Mouse (Mus musculus): ENCODE results near the gene Pfn3. TPM values are rescaled to one million over a fixed set of nuclear protein-coding genes. Genes with fewer than 3 reads are reported as not detected.

Pfn3 gene
- polyA plus RNA-seq, 1 experiment from 2014 or later = not detected

DNA sequence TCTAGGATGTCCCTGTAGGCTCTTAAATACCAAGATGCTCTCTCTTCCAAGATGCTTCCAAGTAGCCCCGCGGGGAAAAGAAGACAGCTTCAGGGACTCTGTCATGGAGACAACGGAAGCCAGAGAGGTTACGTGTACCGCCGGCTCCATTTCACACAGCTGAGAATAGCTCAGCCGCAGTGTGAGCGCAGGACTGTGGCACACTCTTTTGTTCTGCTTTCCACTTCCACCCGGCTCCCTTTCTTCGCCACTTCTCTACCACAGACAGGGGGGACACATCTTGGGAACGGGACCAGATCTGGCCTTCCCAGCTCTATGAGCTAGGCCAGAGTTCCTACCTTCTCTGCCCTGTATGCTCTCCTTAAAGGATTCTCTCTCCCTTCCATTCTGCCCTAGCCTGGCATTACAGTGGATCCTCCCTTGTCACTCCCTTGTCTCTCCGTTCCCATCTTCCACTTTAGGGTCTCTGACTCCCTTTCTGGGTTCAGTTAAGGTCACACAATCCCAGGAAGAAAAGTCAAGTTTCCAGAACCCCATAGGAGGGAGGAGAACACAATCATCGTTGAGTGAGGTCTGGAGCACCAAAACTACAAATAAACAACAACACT lies 9.1 kb downstream of the Pfn3 start:
- no peak overlapping the region for H3K4me3 ChIP-seq (ENCODE audit: low read depth, low read length)
- no peaks in the 10 kb centered on the region for H3K9me3 ChIP-seq (ENCODE audit: control insufficient read depth, low read length)
- no peak for DNase-seq (ENCODE audit: low spot score)
- ATAC-seq (ENCODE audit: insufficient read depth, low FRiP score, low TSS enrichment) = no peak
- H3K4me1 ChIP-seq (ENCODE audit: control insufficient read depth, insufficient read depth, low read length) = no peaks in the 10 kb centered on the region
- H3K9ac ChIP-seq (ENCODE audit: low read length) = peak overlapping the region; percentile 47
- H3K4me2 ChIP-seq (ENCODE audit: low read depth) = no peak overlapping the region
- H3K27me3 ChIP-seq (ENCODE audit: control insufficient read depth, insufficient read depth, low read length) = no peaks in the 10 kb centered on the region
- H3K27ac ChIP-seq (ENCODE audit: low read depth, low read length) = peak overlapping the region; percentile 49; the same call in 1 of the 2 replicates
- WGBS = 69% methylated on average over 13 of the region's 13 CpGs
- H3K36me3 ChIP-seq (ENCODE audit: control insufficient read depth, insufficient read depth, low read length) = no peaks in the 10 kb centered on the region

DNA sequence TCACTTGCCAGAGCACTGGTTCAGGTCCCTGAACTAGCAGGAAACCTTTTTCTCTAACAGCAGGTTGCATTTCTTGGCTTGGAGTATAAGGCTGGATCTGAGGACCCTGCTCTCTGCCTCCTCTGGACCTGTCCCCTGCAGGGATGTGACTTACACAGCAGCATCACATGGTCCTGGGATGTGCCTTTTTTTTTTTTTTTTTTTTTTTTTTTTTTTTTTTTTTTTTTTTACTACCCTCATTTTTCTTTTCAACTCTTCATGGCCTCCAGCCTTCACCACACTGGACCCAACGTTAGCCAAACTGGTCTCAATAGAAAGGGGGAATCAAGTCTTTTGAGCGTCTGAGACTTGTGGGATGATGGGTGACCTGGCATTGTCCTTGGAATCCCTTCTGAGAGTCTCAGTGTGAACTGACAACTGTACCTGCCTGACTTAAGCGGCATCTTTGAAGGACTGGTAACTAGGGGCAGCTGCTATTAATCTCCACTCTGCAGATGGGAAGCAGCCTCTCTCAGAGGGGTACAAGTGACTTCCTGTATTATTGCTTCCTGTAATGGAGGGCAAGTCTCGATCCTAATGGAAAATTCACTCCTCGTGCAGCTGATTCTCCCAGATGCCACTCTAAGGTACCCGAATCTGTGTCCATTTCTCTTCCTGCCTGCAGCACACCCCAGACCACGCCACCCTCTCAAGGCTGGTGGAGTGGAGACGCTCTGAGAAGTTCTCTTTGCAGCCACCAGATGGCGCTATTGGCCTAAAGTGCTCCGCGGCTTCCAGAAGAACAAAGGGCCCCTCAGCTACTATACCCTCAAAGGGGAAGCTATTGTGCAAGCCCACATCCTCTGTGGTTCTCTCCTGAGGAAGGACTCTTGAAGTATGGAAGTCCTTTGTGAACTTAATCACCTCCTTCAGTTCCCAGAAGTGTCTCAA lies 9.9 kb downstream of the Pfn3 start:
- WGBS = 15% methylated on average over 11 of the region's 11 CpGs
- Histone ChIP-seq H3K9me3 (ENCODE audit: control insufficient read depth, low read length) (no peaks in the 10 kb centered on the region), H3K4me1 (ENCODE audit: control insufficient read depth, insufficient read depth, low read length) (no peaks in the 10 kb centered on the region), H3K36me3 (ENCODE audit: control insufficient read depth, insufficient read depth, low read length) (no peaks in the 10 kb centered on the region), H3K4me3 (ENCODE audit: low read depth, low read length) (no peak overlapping the region), H3K9ac (ENCODE audit: low read length) (peak overlapping the region; percentile 47), H3K27ac (ENCODE audit: low read depth, low read length) (peak overlapping the region; percentile 49; the same call in 1 of the 2 replicates), H3K27me3 (ENCODE audit: control insufficient read depth, insufficient read depth, low read length) (no peaks in the 10 kb centered on the region), H3K4me2 (ENCODE audit: low read depth) (no peak overlapping the region)
- ATAC-seq (ENCODE audit: insufficient read depth, low FRiP score, low TSS enrichment) (peak; percentile 63), DNase-seq (ENCODE audit: low spot score) (peak; percentile 89)

DNA sequence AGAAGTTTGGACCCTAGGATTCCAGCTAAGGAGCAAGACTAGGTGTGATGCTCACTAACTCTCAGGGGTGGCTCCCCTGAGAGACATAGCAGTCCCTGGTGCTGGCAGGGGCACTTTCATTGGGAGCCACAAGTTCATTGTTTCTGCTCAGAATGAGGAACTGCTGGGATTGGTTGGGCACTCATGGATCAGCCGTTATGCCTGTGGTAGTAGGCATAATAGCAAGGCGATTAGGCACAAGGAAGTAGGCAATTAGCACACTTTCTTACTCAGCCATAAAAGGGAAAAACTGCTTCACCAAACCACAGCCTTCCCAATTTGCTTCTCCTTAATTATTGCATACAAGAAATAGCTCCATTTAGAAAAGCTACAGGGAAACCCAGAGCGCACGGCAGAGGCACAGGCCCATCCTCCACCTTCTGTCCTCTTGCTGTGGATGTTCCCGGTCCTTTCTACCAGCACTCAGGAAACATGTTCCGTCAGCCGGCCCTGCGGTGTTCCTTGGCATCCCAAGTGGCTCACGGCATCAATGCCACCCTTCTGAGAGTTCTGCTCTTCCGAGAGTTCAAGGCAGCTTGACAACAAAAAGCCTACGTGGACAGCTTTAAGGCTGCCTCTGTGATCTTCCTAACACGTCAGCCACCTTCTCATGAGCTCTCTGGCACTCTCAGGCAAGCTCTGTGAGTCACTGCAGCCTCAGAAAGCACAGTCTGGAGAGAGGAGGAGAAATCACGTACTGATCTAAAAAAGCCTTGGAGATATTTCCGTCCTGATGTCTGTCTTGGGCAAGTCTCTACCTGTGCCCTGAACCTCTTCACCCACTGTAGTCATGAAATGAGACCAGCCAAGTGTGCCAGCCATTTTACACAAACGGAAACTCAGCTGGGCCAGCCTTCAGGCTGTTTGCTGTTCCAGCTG lies 10.8 kb downstream of the Pfn3 start:
- Histone ChIP-seq H3K36me3 (ENCODE audit: control insufficient read depth, insufficient read depth, low read length) (no peaks in the 10 kb centered on the region), H3K27me3 (ENCODE audit: control insufficient read depth, insufficient read depth, low read length) (no peaks in the 10 kb centered on the region), H3K9me3 (ENCODE audit: control insufficient read depth, low read length) (no peaks in the 10 kb centered on the region), H3K9ac (ENCODE audit: low read length) (no peak overlapping the region), H3K4me3 (ENCODE audit: low read depth, low read length) (no peak overlapping the region), H3K4me2 (ENCODE audit: low read depth) (no peak overlapping the region), H3K27ac (ENCODE audit: low read depth, low read length) (no peak overlapping the region), H3K4me1 (ENCODE audit: control insufficient read depth, insufficient read depth, low read length) (no peaks in the 10 kb centered on the region)
- WGBS = 65% methylated on average over 15 of the region's 15 CpGs
- DNase-seq (ENCODE audit: low spot score) (no peak), ATAC-seq (ENCODE audit: insufficient read depth, low FRiP score, low TSS enrichment) (no peak)

DNA sequence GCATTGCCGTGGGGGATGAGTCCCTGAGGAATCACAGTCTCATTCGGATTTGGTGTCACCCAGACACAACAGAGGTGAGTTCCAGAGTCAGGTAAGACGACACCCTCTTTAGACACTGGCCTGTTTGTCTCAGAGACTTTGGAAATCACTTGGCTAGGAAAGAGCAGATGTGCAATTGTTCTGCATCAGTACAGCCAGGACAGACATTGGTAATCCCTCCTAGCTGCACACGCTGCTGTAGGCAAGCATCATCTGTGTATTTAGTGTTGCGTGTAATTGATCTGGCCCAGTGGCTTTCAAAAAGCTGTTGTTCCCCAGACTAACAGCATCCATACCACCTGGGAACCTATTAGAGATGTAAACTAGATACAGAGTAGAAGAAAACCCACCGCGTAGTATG lies 11.8 kb downstream of the Pfn3 start:
- 74% methylated on average over 7 of the region's 7 CpGs for WGBS
- Histone ChIP-seq H3K9ac (ENCODE audit: low read length) (no peak overlapping the region), H3K36me3 (ENCODE audit: control insufficient read depth, insufficient read depth, low read length) (no peaks in the 10 kb centered on the region), H3K27ac (ENCODE audit: low read depth, low read length) (no peak overlapping the region), H3K4me2 (ENCODE audit: low read depth) (no peak overlapping the region), H3K4me1 (ENCODE audit: control insufficient read depth, insufficient read depth, low read length) (no peaks in the 10 kb centered on the region), H3K27me3 (ENCODE audit: control insufficient read depth, insufficient read depth, low read length) (no peaks in the 10 kb centered on the region), H3K4me3 (ENCODE audit: low read depth, low read length) (no peak overlapping the region), H3K9me3 (ENCODE audit: control insufficient read depth, low read length) (no peaks in the 10 kb centered on the region)
- DNase-seq (ENCODE audit: low spot score) = no peak
- ATAC-seq (ENCODE audit: insufficient read depth, low FRiP score, low TSS enrichment) = no peak

DNA sequence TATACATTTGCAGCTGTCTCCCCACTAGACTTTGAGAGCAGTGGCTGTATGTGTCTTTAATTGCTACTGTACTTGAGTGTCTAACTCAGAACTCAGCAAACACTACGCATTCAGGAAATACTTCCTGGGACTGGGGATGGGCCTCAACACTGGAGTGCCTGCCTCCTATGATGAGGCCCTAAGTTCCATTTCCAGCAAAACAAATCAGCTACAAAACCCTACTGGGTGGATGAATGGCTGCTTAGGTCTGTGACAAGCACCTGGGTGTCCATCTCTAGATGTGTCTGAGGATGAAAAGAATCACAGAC lies 15.0 kb downstream of the Pfn3 start:
- H3K4me1 ChIP-seq (ENCODE audit: control insufficient read depth, insufficient read depth, low read length) = no peaks in the 10 kb centered on the region
- WGBS = 97% methylated on average over 1 of the region's 1 CpGs
- H3K27me3 ChIP-seq (ENCODE audit: control insufficient read depth, insufficient read depth, low read length) = no peaks in the 10 kb centered on the region
- H3K36me3 ChIP-seq (ENCODE audit: control insufficient read depth, insufficient read depth, low read length) = no peaks in the 10 kb centered on the region
- no peak overlapping the region for H3K4me3 ChIP-seq (ENCODE audit: low read depth, low read length)
- H3K27ac ChIP-seq (ENCODE audit: low read depth, low read length) = no peak overlapping the region
- DNase-seq (ENCODE audit: low spot score) (no peak), ATAC-seq (ENCODE audit: insufficient read depth, low FRiP score, low TSS enrichment) (no peak)
- no peaks in the 10 kb centered on the region for H3K9me3 ChIP-seq (ENCODE audit: control insufficient read depth, low read length)
- H3K4me2 ChIP-seq (ENCODE audit: low read depth) = no peak overlapping the region
- H3K9ac ChIP-seq (ENCODE audit: low read length) = no peak overlapping the region

DNA sequence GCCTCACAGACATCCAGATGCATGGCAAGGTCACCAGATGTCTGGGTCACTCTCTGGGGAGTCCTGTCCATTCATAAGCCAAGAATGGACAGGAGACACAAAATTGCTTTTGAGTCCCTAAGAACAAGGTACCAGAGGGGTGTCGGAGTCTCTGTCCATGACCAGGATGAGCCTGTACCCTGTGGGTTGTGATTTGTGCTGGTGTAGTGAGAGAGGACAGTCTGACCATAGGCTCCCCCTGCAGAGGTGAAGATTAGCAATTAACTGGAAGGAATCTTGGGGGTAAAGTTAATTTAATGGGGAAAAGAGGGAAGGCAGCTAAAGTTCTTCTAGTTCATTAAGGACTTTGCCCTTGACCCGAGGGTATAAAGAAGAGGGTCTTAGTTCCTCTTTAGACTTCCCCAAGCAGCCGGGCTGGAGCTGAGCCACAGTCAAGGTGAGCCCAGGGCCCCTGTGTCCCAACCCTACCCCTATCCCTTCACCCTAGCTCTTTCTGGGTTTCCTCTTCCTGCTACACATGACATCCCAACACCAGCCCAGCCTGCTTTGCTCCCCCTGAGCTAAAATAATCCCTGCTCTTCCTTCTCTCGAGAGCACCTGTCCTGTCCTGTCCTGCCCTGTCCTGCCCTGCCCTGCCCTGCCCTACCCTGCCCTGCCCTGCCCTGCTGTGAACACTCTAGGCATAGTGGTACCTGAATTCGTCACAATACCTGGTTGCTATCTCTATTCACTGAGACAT lies 15.6 kb downstream of the Pfn3 start:
- Histone ChIP-seq H3K9me3 (ENCODE audit: control insufficient read depth, low read length) (no peaks in the 10 kb centered on the region), H3K4me1 (ENCODE audit: control insufficient read depth, insufficient read depth, low read length) (no peaks in the 10 kb centered on the region), H3K27me3 (ENCODE audit: control insufficient read depth, insufficient read depth, low read length) (no peaks in the 10 kb centered on the region), H3K36me3 (ENCODE audit: control insufficient read depth, insufficient read depth, low read length) (no peaks in the 10 kb centered on the region), H3K4me3 (ENCODE audit: low read depth, low read length) (no peak overlapping the region), H3K4me2 (ENCODE audit: low read depth) (no peak overlapping the region), H3K9ac (ENCODE audit: low read length) (no peak overlapping the region), H3K27ac (ENCODE audit: low read depth, low read length) (no peak overlapping the region)
- 66% methylated on average over 5 of the region's 5 CpGs for WGBS
- DNase-seq (ENCODE audit: low spot score) = no peak
- no peak for ATAC-seq (ENCODE audit: insufficient read depth, low FRiP score, low TSS enrichment)

DNA sequence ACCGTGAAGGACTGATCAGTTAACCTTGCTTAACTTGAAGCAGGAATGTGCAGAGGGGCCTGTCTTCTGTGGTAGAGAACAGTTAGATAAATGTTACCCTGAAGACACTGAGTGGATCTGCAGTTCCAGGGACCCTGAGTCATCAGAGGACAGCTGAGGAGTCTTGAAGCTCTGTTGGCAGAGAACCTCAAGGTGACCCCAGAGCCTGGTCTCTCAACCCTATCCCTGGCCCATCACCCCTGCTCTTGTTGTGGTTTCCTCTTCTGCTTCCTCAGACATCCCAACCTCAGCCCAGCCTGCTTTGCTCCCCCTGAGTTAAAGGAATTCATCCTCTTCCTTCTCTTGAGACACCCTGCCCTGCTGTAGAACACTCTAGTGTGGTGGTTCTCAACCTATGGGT lies 16.9 kb downstream of the Pfn3 start, which contains the start of gene Slc34a1:
TSS of gene Slc34a1 (plus strand) at position 100 of the 400 bp plus-strand sequence.
- H3K27ac ChIP-seq (ENCODE audit: low read depth, low read length) = no peak within 1 kb of the TSS
- H3K27me3 ChIP-seq (ENCODE audit: control insufficient read depth, insufficient read depth, low read length) = no peaks in the 10 kb centered on the region
- H3K36me3 ChIP-seq (ENCODE audit: control insufficient read depth, insufficient read depth, low read length) = no peaks in the 10 kb centered on the region
- H3K4me2 ChIP-seq (ENCODE audit: low read depth) = no peak within 1 kb of the TSS
- no peak within 1 kb of the TSS for H3K4me3 ChIP-seq (ENCODE audit: low read depth, low read length)
- ATAC-seq (ENCODE audit: insufficient read depth, low FRiP score, low TSS enrichment) = no peak
- H3K9ac ChIP-seq (ENCODE audit: low read length) = no peak within 1 kb of the TSS
- no peaks in the 10 kb centered on the region for H3K4me1 ChIP-seq (ENCODE audit: control insufficient read depth, insufficient read depth, low read length)
- DNase-seq (ENCODE audit: low spot score) = no peak
- H3K9me3 ChIP-seq (ENCODE audit: control insufficient read depth, low read length) = no peaks in the 10 kb centered on the region
- WGBS = 90% methylated on average over 1 of the region's 1 CpGs

DNA sequence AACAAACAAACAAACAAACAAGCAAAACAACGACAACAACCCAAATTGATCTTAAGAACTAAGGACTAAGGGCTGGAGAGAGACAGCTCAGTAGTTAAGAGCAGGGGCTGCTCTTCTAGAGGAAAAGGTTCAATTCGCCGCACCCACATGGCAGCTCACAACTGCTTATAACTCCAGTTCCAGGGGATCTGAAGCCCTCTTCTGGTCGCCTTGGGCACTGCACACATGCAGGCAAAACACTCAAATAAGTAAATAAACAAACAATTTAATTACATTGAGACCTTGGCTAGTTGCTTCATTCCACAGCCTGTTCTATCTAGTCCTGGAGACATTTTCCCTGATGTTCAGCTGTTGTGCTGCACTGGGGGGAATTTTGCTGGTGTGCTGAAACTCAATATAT lies 22.1 kb downstream of the Pfn3 start:
- DNase-seq (ENCODE audit: low spot score) = no peak
- H3K27me3 ChIP-seq (ENCODE audit: control insufficient read depth, insufficient read depth, low read length) = no peaks in the 10 kb centered on the region

More for the DNA sequence above, 22.1 kb downstream of the Pfn3 start:
- no peak for ATAC-seq (ENCODE audit: insufficient read depth, low FRiP score, low TSS enrichment)
- no peaks in the 10 kb centered on the region for H3K4me1 ChIP-seq (ENCODE audit: control insufficient read depth, insufficient read depth, low read length)
- H3K9me3 ChIP-seq (ENCODE audit: control insufficient read depth, low read length) = no peaks in the 10 kb centered on the region
- no peak overlapping the region for H3K9ac ChIP-seq (ENCODE audit: low read length)
- H3K4me2 ChIP-seq (ENCODE audit: low read depth) = no peak overlapping the region
- WGBS = 68% methylated on average over 4 of the region's 4 CpGs
- no peak overlapping the region for H3K4me3 ChIP-seq (ENCODE audit: low read depth, low read length)
- no peaks in the 10 kb centered on the region for H3K36me3 ChIP-seq (ENCODE audit: control insufficient read depth, insufficient read depth, low read length)
- no peak overlapping the region for H3K27ac ChIP-seq (ENCODE audit: low read depth, low read length)

All from neural tube, embryonic 11.5 days (tissue).